Mouse (Mus musculus): ENCODE measurements around the gene Metrn. TPM values are rescaled to one million over a fixed set of nuclear protein-coding genes. Genes with fewer than 3 reads are reported as not detected.

Gene Metrn
- total RNA-seq, 1 experiment from 2014 or later, result 3.5 TPM

DNA sequence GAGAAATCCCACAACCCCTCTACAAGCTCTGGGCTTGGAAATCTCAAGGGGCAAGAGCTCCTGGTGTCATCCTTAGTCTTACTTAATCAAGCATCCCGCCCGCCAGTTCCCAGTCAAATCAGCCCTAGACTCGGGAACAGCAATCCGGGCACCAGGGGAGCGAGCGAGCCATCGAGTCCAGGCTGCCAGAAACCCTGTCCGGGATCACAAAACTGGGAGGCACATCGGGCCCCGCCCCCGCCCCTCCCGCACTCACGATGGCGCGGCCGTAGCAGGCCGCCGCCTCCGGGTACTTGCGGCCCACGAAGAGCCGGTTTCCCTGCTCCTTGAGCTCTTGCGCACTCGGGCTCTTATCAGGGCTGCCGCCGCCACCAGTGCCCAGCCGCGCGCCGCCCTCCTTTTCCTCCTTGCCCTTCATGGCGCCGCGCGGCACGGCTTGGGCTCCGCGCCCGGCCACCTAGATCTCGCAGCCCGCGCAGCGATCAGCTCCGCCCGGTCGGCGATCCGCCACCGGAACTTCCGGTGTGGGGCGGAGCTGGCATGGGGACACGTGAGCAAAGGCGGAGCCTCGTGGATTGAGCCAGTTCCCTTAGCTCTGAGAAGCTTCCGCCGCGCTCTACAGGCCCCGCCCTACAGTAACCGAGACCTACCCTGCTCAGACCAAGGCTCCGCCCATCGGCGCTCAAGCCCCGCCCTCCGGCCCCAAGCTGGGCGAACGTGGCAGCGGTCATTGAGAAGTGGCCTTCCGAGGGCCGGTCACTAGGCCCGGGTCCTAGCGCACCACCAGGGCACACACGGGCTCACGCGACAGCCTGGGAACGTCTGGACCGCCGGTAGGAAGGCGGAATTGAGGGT, 35.7 kb upstream of the Metrn start:
- peak; percentile 89 for ATAC-seq (ENCODE audit: extremely low read depth, insufficient number of reproducible peaks, low FRiP score, poor library complexity, severe bottlenecking)

DNA sequence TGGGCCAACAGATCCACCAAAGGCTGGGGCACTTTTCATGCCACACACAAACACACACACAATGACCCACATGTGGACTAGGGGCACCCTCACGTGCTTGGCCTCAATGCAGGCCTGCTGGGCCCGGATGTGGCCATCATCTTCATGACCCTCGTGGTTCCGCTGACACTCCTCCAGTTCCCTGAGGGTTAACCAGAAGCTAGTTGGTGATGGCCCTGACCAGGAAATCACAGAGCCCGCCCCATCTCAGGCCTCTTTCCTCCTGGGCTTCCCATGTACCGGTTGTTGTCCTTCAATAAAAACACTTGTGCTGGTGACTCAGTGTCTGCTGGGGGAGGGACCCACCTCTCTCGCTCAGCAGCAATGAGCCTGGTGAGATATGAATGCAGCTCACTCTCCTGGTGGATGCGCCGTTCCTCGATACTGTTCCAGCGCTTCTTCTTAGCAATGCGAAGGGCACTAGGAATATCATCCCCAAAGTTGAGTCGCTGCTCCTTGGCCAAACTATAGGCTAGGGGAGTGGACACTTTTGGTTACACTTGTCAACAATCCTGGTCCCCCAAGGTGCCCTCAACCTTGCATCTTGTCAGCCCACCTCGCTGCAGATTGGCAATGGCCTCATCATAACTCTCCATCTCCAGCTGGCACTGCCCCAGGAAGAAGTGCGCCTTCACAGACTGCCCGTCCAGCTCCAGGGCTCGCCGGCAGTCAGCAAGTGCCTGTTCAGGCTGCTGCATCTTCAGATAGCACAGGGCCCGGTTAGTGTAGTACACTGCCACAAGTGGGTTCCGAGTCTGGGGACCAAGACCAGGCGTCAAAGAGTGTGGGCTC, 34.7 kb upstream of the Metrn start:
- ATAC-seq (ENCODE audit: extremely low read depth, insufficient number of reproducible peaks, low FRiP score, poor library complexity, severe bottlenecking), result no peak

DNA sequence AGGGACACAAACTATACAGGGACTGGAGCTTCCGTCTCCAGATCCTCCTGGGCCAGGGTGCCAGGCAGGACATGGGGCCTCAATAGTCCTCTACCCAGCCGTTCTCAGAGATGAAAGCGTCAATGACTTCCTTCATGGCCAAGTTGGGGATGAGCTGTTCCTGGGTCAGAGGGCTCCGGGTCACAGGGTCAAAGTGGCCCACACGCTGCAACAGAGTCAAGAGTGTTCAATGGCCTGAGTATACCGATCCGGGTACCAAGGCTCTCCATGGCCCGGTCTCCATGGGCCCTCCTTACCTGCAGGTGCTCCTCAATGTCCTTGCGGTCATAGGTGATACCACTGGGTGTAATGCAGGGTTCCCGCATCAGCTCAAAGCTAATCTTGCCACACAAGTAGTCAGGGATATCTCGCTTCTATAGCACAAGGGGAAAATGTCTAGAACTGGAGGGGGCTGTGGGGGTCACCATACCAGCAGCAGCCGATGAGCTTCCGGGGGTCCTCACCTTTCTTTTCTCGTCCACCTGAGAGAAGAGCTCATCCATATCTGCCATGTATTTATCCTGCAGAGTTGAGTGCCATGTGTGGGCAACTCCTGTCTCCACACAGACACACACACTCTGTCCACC, 34.0 kb upstream of the Metrn start:
- ATAC-seq (ENCODE audit: extremely low read depth, insufficient number of reproducible peaks, low FRiP score, poor library complexity, severe bottlenecking), result no peak

DNA sequence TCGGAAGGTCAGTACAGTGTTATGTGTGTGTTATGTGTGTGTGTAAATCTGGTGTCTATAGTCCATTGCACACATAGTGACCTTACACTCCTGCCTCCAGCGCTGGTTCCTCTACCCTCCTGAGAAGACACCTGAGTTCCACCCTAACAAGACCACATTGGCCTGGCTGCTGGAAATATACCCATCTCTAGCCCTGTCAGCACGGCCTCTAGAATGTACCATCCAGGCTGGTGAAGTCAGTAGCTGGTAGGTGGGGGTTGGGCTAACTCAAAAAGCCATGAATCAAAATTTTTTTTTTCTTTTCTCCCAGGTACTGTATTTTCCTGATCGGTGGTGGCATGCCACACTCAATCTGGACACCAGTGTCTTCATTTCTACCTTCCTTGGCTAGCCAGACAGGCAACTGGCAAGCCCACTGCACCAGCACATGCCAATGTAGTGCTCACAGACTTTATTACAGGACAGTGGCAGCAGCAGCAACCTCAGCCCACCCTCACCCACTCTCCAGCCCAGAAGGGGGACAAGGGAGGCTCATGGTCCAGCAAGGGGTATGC, 33.3 kb upstream of the Metrn start:
- no peak for ATAC-seq (ENCODE audit: extremely low read depth, insufficient number of reproducible peaks, low FRiP score, poor library complexity, severe bottlenecking)

DNA sequence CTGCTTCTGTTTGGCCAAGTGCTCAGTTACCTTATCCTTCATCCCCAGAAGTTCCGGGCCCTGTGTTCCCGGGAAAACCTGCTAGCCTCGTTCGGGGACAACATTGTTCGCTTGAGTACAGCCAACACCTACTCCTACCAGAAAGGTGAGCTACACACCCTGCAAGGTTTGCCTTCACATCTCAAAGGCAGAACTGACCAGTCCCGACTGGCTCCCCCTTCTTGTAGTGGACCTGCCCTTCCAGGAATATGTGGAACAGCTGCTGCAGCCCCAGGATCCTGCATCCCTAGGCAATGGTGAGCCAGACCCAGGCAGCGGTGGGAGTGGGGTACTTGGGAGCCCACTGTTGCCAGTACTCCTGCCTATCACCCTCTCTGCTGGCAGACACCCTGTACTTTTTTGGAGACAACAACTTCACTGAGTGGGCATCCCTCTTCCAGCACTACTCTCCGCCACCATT, 32.7 kb upstream of the Metrn start:
- no peak for ATAC-seq (ENCODE audit: extremely low read depth, insufficient number of reproducible peaks, low FRiP score, poor library complexity, severe bottlenecking)

DNA sequence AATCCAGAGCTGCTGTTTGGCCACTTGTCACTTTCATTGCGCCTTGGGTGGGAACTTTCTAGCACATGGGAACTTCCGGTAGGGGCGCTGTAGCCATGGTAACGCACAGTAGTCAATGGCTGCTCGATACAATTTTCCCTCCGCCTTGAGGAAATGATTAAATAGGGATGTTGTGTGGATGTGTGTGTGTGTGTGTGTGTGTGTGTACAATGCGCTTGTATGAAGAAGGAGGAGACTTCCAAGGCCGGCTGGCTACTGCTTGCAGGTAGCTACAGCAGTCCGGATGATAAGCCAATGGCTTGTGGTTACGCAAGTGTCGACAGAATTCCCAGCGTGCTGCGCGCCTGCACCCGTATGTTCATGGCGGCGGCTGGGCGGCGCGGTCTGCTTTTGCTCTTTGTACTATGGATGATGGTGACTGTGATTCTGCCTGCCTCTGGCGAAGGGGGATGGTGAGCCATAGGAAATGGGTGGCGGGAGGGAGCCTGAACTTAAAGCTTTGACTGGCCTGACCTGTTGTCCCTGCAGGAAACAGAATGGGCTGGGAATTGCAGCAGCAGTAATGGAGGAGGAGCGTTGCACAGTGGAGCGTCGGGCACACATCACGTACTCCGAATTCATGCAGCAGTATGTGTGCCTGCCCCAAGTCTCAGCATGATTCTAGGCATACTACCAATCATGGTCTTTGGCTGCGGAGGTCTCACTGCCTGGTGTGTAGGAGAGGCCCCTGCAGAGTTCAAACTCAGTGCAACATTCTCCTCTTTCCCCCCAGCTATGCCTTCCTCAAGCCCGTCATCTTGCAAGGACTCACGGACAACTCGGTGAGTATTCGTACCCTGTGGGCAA, 32.0 kb upstream of the Metrn start, which contains the start of gene Jmjd8:
Gene Jmjd8 (plus strand): TSS at position 156 of the 846 bp plus-strand sequence.
- no peak for ATAC-seq (ENCODE audit: extremely low read depth, insufficient number of reproducible peaks, low FRiP score, poor library complexity, severe bottlenecking)

DNA sequence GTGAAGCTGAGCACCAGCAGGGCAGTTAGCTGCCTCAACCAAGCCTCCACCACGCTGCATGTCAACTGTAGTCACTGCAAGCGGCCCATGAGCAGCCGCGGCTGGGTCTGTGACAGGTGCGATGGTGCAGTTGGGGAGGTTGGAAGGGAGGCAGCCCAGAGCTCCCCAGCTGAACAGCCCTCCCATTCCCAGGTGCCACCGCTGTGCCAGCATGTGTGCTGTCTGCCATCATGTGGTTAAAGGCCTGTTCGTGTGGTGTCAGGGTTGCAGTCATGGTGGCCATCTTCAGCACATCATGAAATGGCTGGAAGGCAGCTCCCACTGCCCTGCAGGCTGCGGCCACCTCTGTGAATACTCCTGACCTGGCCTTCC, 31.3 kb upstream of the Metrn start:
- ATAC-seq (ENCODE audit: extremely low read depth, insufficient number of reproducible peaks, low FRiP score, poor library complexity, severe bottlenecking), result no peak

DNA sequence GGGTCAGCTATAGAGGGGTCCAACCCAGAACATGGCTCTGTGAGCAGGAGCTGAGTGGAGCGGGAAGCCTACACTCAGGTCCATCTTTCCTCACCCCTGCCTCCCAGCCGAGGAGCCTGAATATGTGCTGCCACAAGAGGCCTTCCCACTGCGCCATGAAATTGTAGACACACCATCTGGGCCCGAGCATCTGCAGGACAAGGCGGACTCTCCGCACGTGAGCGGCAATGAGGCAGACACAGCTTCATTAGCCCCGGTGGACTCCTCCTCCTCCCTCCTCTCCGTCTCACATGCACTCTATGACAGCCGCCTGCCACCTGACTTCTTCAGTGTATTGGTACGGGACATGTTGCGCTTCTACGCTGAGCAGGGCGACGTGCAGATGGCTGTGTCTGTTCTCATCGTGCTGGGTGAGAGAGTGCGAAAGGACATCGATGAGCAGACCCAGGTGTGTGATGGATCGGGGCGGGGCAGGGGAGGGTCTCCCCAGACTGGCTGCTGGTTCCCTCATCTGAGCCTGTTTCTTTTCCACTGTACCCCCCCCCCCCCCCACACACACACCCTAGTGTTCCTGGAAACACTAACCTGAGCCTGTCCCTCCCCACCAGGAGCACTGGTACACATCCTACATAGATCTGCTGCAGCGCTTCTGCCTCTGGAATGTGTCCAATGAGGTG, 30.7 kb upstream of the Metrn start:
- ATAC-seq (ENCODE audit: extremely low read depth, insufficient number of reproducible peaks, low FRiP score, poor library complexity, severe bottlenecking), result no peak

DNA sequence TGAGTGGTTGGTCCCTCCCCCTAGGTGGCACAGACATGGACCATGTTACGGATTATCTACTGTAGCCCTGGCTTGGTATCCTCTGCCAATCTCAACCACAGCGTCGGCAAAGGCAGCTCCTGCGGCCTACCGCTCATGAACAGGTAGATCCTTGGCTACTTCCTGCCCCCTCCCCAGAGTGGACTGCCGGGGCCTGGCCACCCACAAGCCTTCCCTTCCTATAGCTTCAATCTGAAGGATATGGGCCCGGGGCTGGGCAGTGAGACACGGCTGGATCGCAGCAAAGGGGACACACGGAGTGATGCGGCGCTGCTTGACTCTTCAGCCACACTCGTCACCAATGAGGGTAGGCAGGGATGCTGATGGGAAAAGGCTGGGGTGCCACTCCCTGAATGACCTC, 30.1 kb upstream of the Metrn start:
- ATAC-seq (ENCODE audit: extremely low read depth, insufficient number of reproducible peaks, low FRiP score, poor library complexity, severe bottlenecking), result no peak

DNA sequence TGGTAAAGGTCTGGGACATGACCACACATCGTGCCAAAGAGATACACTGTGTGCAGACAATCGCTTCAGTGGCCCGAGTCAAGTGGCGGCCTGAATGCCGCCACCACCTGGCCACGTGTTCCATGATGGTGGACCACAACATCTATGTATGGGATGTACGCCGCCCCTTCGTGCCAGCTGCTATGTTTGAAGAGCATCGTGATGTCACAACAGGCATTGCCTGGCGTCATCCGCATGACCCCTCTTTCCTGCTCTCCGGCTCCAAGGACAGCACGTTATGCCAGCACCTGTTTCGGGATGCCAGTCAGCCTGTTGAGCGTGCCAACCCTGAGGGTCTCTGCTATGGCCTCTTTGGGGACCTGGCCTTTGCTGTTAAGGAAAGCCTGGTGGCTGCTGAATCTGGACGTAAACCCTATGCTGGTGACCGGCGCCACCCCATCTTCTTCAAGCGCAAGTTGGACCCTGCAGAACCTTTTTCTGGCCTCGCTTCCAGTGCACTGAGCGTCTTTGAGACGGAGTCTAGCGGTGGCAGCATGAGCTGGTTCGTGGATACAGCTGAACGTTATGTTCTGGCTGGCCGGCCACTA, 29.1 kb upstream of the Metrn start:
- ATAC-seq (ENCODE audit: extremely low read depth, insufficient number of reproducible peaks, low FRiP score, poor library complexity, severe bottlenecking), result no peak

DNA sequence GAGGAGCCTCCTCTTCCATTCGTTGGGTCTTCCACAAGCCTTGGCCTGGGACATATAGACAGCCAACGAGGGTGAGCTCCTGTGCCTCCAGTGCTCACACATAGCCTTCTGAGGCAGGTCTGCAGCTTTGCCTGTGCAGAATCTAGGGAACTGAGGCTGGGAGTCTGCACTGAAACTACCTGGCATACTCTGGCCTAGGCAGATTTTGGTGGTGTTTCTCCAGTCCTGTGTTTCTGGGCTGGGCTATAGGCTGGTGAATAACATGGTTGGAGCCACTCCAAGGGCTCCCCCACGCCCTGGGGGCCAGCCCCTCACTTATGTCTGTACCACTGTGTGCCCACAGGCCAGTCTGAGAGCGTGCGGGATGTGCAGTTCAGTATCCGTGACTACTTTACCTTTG, 28.4 kb upstream of the Metrn start:
- no peak for ATAC-seq (ENCODE audit: extremely low read depth, insufficient number of reproducible peaks, low FRiP score, poor library complexity, severe bottlenecking)

DNA sequence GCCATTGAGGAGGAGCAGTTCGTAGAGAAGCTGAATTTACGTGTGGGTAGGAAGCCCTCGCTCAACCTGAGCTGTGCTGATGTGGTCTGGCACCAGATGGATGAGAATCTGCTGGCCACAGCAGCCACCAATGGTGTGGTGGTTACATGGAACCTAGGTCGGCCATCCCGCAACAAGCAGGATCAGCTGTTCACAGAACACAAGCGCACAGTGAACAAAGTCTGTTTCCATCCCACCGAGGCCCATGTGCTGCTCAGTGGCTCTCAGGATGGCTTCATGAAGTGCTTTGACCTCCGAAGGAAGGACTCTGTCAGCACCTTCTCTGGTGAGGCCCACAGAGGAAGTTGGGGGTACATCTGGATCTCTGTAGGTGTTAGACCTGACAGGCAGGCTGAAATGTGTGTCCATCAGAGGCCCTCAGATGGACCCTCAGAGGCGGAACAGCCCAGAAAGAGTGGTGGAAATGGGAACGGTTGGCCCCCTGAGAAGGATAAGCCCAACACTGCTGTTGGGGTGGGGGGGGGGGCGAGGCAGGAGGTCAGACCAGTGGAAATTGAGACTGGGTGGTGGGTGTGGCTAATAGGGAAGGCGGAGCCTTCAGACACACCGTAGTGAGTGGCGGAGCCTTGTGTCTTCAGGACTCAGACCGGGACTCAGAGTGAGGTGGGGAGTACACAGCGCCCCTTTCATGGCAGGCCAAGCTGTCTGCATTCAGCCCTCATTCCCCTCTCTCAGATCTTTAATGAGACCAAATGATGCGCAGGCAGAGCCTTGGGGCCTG, 27.6 kb upstream of the Metrn start:
- no peak for ATAC-seq (ENCODE audit: extremely low read depth, insufficient number of reproducible peaks, low FRiP score, poor library complexity, severe bottlenecking)

DNA sequence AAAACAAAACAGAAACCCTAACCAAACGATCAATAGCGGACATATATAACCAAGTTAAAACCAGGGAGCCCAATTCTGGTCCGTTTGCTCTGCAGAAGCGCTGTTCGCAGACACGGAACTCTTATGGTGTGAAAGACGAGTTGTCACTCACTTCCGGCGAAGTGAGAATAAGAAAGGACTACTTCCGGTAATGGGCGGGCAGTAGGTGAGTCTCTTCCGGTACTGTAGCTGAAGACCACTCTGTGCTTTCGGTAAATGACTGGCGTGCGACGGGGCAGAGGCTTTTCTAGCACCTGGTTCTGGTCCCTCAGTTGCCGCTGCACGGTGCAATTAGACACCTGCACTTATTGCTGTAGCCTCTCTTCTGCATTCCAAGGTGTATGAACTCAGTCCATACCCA, 26.5 kb upstream of the Metrn start, which contains the start of gene Wdr24:
Gene Wdr24 (plus strand): TSS at position 176 of the 400 bp plus-strand sequence.
- ATAC-seq (ENCODE audit: extremely low read depth, insufficient number of reproducible peaks, low FRiP score, poor library complexity, severe bottlenecking), result peak; percentile 76

DNA sequence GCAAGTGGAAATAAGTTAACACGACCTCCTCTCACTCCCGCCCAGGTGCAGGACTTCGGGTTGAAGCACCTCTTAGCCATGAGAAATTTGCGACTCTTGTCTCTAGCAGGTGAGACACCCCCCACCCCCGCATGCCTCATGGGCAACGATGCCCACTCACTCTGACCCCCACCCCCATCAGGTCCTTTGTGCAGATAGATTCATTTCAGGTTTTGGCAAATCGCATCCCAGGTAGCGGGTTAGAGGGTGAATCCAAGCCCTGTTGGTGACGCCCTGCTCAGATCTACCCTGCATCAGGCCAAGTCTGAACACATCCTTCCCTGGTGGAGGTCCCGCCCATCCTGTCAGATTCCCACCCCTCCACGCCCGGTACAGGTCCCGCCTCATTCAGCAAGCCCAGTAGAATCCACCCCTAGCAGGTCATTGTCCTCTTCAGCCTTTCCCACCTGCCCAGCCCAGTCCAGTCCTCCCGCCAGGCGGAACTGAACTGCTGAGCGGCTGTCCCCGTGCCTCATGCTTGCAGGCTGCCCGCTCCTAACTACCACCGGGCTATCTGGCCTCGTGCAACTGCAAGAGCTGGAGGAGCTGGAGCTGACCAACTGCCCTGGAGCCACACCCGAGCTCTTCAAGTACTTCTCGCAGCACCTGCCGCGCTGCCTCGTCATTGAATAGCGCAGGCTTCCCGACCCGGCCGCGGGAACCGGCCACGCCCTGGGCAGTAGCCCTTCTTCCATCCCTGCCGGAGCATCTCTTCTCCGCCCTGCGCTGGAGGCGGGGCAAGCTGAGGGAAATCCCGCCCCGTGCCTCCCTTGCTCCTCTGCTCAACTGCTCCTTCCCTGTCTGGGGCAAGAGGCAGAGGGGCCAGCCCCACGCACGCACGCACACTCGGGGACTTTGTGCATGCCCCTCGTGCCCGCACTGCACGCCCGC, 22.2 kb upstream of the Metrn start:
- no peak for ATAC-seq (ENCODE audit: extremely low read depth, insufficient number of reproducible peaks, low FRiP score, poor library complexity, severe bottlenecking)

DNA sequence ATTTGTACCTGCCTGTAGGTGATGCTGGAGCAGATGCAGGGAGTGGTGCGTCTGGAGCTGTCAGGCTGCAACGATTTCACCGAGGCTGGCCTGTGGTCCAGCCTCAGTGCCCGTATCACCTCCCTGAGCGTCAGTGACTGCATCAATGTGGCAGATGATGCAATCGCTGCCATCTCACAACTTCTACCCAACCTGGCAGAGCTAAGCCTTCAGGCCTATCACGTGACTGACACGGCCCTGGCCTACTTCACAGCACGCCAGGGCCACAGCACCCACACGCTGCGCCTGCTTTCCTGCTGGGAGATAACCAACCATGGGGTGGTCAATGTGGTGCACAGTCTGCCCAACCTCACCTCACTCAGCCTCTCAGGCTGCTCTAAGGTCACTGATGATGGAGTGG, 20.7 kb upstream of the Metrn start:
- ATAC-seq (ENCODE audit: extremely low read depth, insufficient number of reproducible peaks, low FRiP score, poor library complexity, severe bottlenecking), result no peak

DNA sequence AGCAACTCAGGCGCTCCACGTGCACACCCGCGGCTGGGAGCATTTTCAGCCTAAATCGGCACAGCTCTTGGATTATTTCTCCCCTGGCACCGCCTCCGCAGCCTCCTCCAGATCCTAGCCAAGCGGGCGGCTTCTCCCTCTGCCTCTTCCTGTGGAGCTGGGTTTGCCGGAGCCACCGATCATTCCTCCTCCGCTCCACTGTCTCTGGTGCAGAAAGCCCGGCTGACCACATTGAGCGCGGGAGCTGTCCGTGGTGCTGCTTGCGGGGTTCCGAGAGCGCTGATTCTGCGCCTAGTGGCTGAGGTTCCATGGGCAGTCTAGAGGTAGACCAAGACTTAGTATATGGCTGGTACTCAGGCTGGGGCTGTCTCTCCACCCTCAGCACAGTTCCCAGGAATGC, 16.5 kb upstream of the Metrn start:
- peak; percentile 54 for ATAC-seq (ENCODE audit: extremely low read depth, insufficient number of reproducible peaks, low FRiP score, poor library complexity, severe bottlenecking)
